Mouse (Mus musculus): Measurements from ENCODE around the gene Pfn4. TPM values are rescaled to one million over a fixed set of nuclear protein-coding genes. Genes with fewer than 3 reads are reported as not detected.

The Pfn4 gene
- polyA plus RNA-seq (2015; fragmentation: Nextera tagmentation; extraction: Ambion mirVana): 1.9 and 2.0 TPM in 2 replicates

DNA sequence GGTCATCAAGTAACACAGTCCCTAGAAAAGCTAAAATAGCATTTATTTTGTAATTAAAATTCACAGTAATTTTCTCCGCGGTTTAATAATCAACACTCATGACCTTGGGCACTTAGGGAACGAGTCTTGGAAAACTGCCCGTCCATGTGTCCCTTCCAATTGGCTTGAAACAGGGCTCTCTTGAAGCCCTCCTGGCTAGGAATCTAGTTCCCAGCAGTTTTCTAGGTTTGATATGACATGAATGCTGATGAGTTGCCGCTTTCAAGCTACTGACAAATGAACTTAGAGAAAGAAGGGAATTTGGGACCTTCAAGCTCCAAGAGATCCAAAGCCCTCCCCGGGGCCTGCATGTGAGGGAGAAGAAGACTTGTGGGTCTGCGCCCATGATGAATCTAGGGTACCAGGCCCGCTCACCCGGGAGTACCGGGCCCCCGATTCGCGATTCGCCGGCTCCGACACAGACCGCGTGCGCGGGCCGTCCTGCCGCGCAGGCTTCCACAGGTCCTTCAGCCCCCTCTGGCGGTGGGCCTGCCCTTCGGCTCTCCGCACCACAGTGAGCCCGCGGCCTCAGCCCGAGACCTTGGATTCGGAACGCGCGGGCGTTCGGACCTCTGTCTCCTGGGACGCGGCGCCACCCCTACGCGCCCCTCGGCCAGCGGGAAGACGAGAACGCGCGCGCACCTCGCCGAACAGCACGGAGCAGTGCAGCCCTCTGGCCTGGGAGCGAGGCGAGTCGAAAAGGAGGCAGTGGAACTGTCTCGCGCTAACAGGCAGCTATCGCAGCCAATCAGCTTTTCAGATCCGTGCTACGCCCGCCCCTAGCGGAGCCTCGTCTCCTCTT is at the start of gene Pfn4, which contains the start of gene Fam228b:
TSS of gene Pfn4 (plus strand) at position 531 of the 841 bp plus-strand sequence.
TSS of gene Fam228b (minus strand) at position 776 of the 841 bp plus-strand sequence.
- Histone ChIP-seq H3K9ac (peak within 1 kb of the TSS; percentile 89), H3K36me3 (no peaks in the 10 kb centered on the region), H3K27ac (peak within 1 kb of the TSS; percentile 92), H3K4me3 (peak within 1 kb of the TSS; percentile 81), H3K9me3 (replicated peaks) (no peaks in the 10 kb centered on the region), H3K4me1 (replicated peaks) (peaks cover 6% of the 10 kb centered on the region), H3K4me2 (peak within 1 kb of the TSS; percentile 90), H3K27me3 (no peaks in the 10 kb centered on the region)
- ATAC-seq (replicated peaks; ENCODE audit: insufficient number of reproducible peaks, insufficient read depth, low FRiP score, low read depth): peak; percentile 98
- 3% methylated on average over 61 of the region's 61 CpGs for WGBS

- Histone ChIP-seq H3K27ac (no peak overlapping the region), H3K36me3 (no peaks in the 10 kb centered on the region), H3K9me3 (replicated peaks) (no peaks in the 10 kb centered on the region), H3K4me2 (no peak overlapping the region), H3K4me3 (no peak overlapping the region), H3K27me3 (no peaks in the 10 kb centered on the region), H3K4me1 (replicated peaks) (peaks cover 6% of the 10 kb centered on the region; the same call in 1 of the 2 replicates), H3K9ac (no peak overlapping the region)
- ATAC-seq (replicated peaks; ENCODE audit: insufficient number of reproducible peaks, insufficient read depth, low FRiP score, low read depth): no peak; the same call in 1 of the 2 replicates
- WGBS: 39% methylated on average over 13 of the region's 13 CpGs
Observed at GRCm38 (mm10) chr12:4719066-4719761, 49.6 kb upstream of the Pfn4 start.

GRCm38 (mm10) chr12:4719762-4720754 is 48.8 kb upstream of the Pfn4 start:
- H3K4me1 ChIP-seq (replicated peaks): peaks cover 6% of the 10 kb centered on the region; the same call in 1 of the 2 replicates
- no peak overlapping the region for H3K4me3 ChIP-seq
- ATAC-seq (replicated peaks; ENCODE audit: insufficient number of reproducible peaks, insufficient read depth, low FRiP score, low read depth): no peak
- H3K36me3 ChIP-seq: no peaks in the 10 kb centered on the region
- H3K9ac ChIP-seq: no peak overlapping the region
- no peak overlapping the region for H3K27ac ChIP-seq
- no peaks in the 10 kb centered on the region for H3K27me3 ChIP-seq
- no peak overlapping the region for H3K4me2 ChIP-seq
- 64% methylated on average over 17 of the region's 17 CpGs for WGBS
- no peaks in the 10 kb centered on the region for H3K9me3 ChIP-seq (replicated peaks)

GRCm38 (mm10) chr12:4729165-4729564 is 39.7 kb upstream of the Pfn4 start:
- Histone ChIP-seq H3K4me2 (no peak overlapping the region), H3K9me3 (replicated peaks) (no peaks in the 10 kb centered on the region), H3K36me3 (no peaks in the 10 kb centered on the region), H3K27ac (no peak overlapping the region), H3K4me3 (no peak overlapping the region), H3K9ac (no peak overlapping the region), H3K4me1 (replicated peaks) (no peaks in the 10 kb centered on the region), H3K27me3 (no peaks in the 10 kb centered on the region)
- WGBS: 88% methylated on average over 3 of the region's 3 CpGs
- ATAC-seq (replicated peaks; ENCODE audit: insufficient number of reproducible peaks, insufficient read depth, low FRiP score, low read depth): no peak

DNA sequence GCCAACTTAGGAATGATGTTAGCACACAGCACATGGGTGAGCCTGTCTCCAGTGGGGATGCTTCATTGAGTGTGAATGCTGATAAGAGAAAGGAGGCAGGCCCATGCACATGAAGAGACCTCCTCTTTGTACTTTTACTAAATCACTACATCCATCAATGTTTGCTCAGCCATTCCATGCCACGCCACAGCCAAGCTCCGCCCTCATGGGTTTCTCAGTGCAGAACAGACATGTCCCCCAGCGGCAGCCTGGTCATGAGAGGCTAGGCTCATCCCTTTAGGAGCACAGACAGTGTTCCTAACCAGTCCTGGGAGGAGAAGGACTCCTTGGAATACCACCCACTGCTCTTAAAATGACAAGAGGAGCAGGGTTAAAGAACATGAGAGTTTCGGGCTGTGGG is 37.2 kb upstream of the Pfn4 start:
- Histone ChIP-seq H3K27ac (no peak overlapping the region), H3K36me3 (no peaks in the 10 kb centered on the region), H3K9me3 (replicated peaks) (no peaks in the 10 kb centered on the region), H3K4me2 (no peak overlapping the region), H3K4me1 (replicated peaks) (no peaks in the 10 kb centered on the region), H3K27me3 (no peaks in the 10 kb centered on the region), H3K4me3 (no peak overlapping the region), H3K9ac (no peak overlapping the region)
- ATAC-seq (replicated peaks; ENCODE audit: insufficient number of reproducible peaks, insufficient read depth, low FRiP score, low read depth): no peak
- WGBS: 71% methylated on average over 4 of the region's 4 CpGs

GRCm38 (mm10) chr12:4732332-4732731 is 36.5 kb upstream of the Pfn4 start:
- Histone ChIP-seq H3K9ac (no peak overlapping the region), H3K4me2 (no peak overlapping the region), H3K36me3 (no peaks in the 10 kb centered on the region), H3K4me1 (replicated peaks) (no peaks in the 10 kb centered on the region), H3K9me3 (replicated peaks) (no peaks in the 10 kb centered on the region), H3K27ac (no peak overlapping the region), H3K27me3 (no peaks in the 10 kb centered on the region), H3K4me3 (no peak overlapping the region)
- no peak for ATAC-seq (replicated peaks; ENCODE audit: insufficient number of reproducible peaks, insufficient read depth, low FRiP score, low read depth)
- 58% methylated on average over 4 of the region's 4 CpGs for WGBS

DNA sequence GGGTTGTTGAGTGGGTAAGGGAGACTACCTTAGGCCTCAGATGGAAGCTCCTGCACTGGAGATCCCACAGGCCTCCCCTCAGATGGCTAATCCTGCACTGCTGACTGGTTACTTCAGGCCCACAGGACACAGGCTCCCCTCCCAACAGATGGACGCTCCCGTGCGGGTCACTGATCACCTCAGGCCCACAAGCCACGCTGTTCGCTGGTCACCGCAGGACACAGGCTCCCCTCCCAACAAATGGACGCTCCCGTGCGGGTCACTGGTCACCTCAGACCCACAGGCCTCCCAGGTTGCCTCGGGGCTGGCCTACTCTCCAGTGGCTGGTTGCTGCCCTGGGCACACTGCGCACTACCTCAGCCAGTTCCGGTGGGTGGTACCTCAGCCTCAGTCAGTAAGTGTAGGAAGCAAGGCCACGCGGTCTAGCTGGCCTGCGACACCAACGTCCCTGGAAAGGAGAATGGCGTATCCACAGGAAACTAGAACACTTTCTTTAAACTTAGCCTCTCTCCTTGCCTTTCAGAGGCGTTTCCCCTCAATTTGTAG is 30.7 kb upstream of the Pfn4 start, which contains the start of gene Fam228a:
TSS of gene Fam228a (minus strand) at position 400 of the 546 bp plus-strand sequence.
- Histone ChIP-seq H3K4me2 (no peak within 1 kb of the TSS), H3K27me3 (no peaks in the 10 kb centered on the region), H3K36me3 (no peaks in the 10 kb centered on the region), H3K4me3 (no peak within 1 kb of the TSS), H3K9ac (no peak within 1 kb of the TSS), H3K4me1 (replicated peaks) (no peaks in the 10 kb centered on the region), H3K9me3 (replicated peaks) (no peaks in the 10 kb centered on the region), H3K27ac (no peak within 1 kb of the TSS)
- 87% methylated on average over 18 of the region's 18 CpGs for WGBS
- no peak for ATAC-seq (replicated peaks; ENCODE audit: insufficient number of reproducible peaks, insufficient read depth, low FRiP score, low read depth)

DNA sequence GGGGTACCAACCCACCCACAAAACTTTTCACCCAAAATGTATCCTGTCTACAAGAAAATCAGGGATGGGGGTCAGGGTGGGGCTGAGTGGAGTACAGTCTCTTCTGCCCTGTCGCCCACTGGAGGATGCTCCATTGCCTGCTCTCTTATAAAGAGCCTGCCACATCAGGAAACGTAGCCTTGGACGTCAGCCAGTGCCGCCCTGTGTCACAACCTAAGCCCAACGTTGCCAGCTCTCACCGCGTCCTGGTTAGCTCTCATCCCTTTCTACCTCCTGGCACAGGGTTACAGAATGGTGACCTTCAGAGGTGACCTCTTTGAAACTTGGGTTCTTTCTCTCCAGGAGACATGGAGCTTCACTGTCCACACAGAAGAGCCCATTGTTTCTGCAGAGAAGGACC is 28.0 kb upstream of the Pfn4 start:
- H3K36me3 ChIP-seq: no peaks in the 10 kb centered on the region
- no peaks in the 10 kb centered on the region for H3K4me1 ChIP-seq (replicated peaks)
- ATAC-seq (replicated peaks; ENCODE audit: insufficient number of reproducible peaks, insufficient read depth, low FRiP score, low read depth): no peak
- no peak overlapping the region for H3K4me3 ChIP-seq
- no peak overlapping the region for H3K9ac ChIP-seq
- H3K4me2 ChIP-seq: no peak overlapping the region
- no peak overlapping the region for H3K27ac ChIP-seq
- no peaks in the 10 kb centered on the region for H3K9me3 ChIP-seq (replicated peaks)
- H3K27me3 ChIP-seq: no peaks in the 10 kb centered on the region
- WGBS: 65% methylated on average over 7 of the region's 7 CpGs

DNA sequence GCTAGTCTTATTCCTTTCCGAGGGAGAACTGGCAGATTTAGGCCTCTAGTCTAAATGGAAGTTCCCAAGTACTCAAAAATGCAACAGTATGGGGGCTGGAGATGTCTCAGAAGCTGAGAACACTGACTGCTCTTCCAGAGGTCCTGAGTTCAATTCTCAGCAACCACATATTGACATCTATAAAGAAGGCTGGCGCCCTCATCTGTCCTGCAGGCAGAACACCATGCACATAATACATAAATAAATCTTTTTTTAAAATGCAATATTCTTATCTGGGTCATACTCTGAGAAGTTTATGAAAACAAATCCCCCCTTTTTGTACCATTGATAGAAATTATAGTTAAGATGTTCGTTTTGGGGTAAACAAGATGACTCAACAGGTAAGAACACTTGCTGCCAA is 26.6 kb upstream of the Pfn4 start:
- H3K9ac ChIP-seq: no peak overlapping the region
- no peaks in the 10 kb centered on the region for H3K36me3 ChIP-seq
- no peak overlapping the region for H3K4me2 ChIP-seq
- no peak for ATAC-seq (replicated peaks; ENCODE audit: insufficient number of reproducible peaks, insufficient read depth, low FRiP score, low read depth)
- 74% methylated on average over 3 of the region's 3 CpGs for whole genome bisulfite sequencing
- no peak overlapping the region for H3K27ac ChIP-seq
- no peaks in the 10 kb centered on the region for H3K4me1 ChIP-seq (replicated peaks)
- no peak overlapping the region for H3K4me3 ChIP-seq
- no peaks in the 10 kb centered on the region for H3K9me3 ChIP-seq (replicated peaks)
- H3K27me3 ChIP-seq: no peaks in the 10 kb centered on the region

DNA sequence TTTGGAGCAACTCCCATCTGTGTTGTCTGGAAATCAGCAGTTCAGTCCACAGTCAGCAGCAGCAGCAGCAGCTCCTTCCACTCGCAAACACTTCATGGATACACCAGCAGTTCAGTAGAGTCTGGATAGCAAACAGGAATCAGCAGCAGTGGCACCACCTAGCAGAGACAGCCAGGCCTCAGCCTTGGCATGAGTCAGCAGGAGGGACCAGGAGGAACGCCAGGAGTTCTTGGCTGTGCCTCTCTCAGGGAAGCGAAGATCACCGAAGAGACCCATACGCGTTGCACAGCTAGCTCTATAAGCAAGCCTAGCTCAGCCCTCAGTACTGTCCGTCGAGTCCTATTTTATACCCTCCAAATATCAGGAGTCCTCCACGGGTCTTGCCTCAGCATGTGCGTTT is 24.3 kb upstream of the Pfn4 start:
- Histone ChIP-seq H3K4me2 (no peak overlapping the region), H3K4me1 (replicated peaks) (no peaks in the 10 kb centered on the region), H3K9me3 (replicated peaks) (no peaks in the 10 kb centered on the region), H3K27me3 (no peaks in the 10 kb centered on the region), H3K9ac (no peak overlapping the region), H3K4me3 (no peak overlapping the region), H3K27ac (no peak overlapping the region), H3K36me3 (no peaks in the 10 kb centered on the region)
- ATAC-seq (replicated peaks; ENCODE audit: insufficient number of reproducible peaks, insufficient read depth, low FRiP score, low read depth): no peak
- 86% methylated on average over 10 of the region's 10 CpGs for WGBS
